Mouse (Mus musculus): ENCODE data around the gene Dlg5. TPM values are rescaled to one million over a fixed set of nuclear protein-coding genes. Genes with fewer than 3 reads are reported as not detected.

Gene Dlg5
- polyA plus RNA-seq, 1 experiment from 2014 or later = 12.8 TPM

- no peaks in the 10 kb centered on the region for H3K9me3 ChIP-seq (ENCODE audit: control insufficient read depth, low read length)
- H3K4me1 ChIP-seq (ENCODE audit: control insufficient read depth in 2 of 2, insufficient read depth in 2 of 2, low read length in 2 of 2) = peaks cover 17 to 28% of the 10 kb centered on the region in 2 experiments
- H3K4me3 ChIP-seq (ENCODE audit: control insufficient read depth in 1 of 2, insufficient read depth in 1 of 2, low read depth in 1 of 2, low read length in 2 of 2) = no peak overlapping the region
- H3K9ac ChIP-seq (ENCODE audit: low read length) = no peak overlapping the region
- 0 out of 2 replicates have a peak, but pooled peaks cover 6% of the 10 kb centered on the region for H3K36me3 ChIP-seq (ENCODE audit: control insufficient read depth, insufficient read depth, low read length)
- H3K27ac ChIP-seq (replicated peaks in 1 of 2; ENCODE audit: control insufficient read depth in 1 of 2, insufficient read depth in 1 of 2, low read depth in 2 of 2, low read length in 2 of 2) = 0 out of 4 replicates have a peak overlapping the region, but pooled peaks of 1 of the 2 experiments have one; percentile 33
- 78% methylated on average over 6 of the region's 6 CpGs for WGBS
- no peak for ATAC-seq (ENCODE audit: insufficient number of reproducible peaks, insufficient read depth, low FRiP score, low read depth)
- no peak overlapping the region for H3K4me2 ChIP-seq (ENCODE audit: low read length)
- H3K27me3 ChIP-seq (ENCODE audit: control insufficient read depth, insufficient read depth, low read length) = no peaks in the 10 kb centered on the region
Observed at GRCm38 (mm10) chr14:24196947-24197346, 48.8 kb downstream of the Dlg5 start.

DNA sequence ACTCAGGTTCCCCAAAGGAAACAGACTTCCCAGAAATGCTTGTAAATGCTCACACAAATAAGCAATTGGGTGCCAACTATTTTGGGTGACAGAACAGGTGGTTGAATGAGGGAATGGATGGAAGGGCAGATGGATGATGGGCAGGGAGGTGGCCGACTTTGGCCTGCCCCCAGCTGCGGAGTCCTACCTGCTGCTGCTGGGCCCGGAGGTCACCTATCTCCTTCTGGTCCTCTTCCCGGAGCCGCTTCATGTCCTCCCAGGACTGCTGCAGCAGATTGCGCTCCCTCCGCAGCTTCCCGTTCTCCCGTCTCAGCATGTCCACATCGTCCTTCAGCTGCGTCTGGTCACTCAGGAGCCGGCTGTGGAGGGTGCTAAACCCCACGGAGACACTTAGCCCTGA lies 55.6 kb downstream of the Dlg5 start:
- Histone ChIP-seq H3K9ac (ENCODE audit: low read length) (no peak overlapping the region), H3K4me3 (ENCODE audit: control insufficient read depth in 1 of 2, insufficient read depth in 1 of 2, low read depth in 1 of 2, low read length in 2 of 2) (no peak overlapping the region), H3K27ac (replicated peaks in 1 of 2; ENCODE audit: control insufficient read depth in 1 of 2, insufficient read depth in 1 of 2, low read depth in 2 of 2, low read length in 2 of 2) (no peak overlapping the region), H3K36me3 (ENCODE audit: control insufficient read depth, insufficient read depth, low read length) (peaks cover 23% of the 10 kb centered on the region), H3K4me2 (ENCODE audit: low read length) (no peak overlapping the region), H3K4me1 (ENCODE audit: control insufficient read depth in 2 of 2, insufficient read depth in 2 of 2, low read length in 2 of 2) (peaks cover 9 to 10% of the 10 kb centered on the region in 2 experiments; a peak in 3 of 4 replicates), H3K9me3 (ENCODE audit: control insufficient read depth, low read length) (no peaks in the 10 kb centered on the region), H3K27me3 (ENCODE audit: control insufficient read depth, insufficient read depth, low read length) (no peaks in the 10 kb centered on the region)
- WGBS = 92% methylated on average over 13 of the region's 13 CpGs
- ATAC-seq (ENCODE audit: insufficient number of reproducible peaks, insufficient read depth, low FRiP score, low read depth) = no peak

GRCm38 (mm10) chr14:24189598-24189997 lies 56.1 kb downstream of the Dlg5 start:
- no peak for ATAC-seq (ENCODE audit: insufficient number of reproducible peaks, insufficient read depth, low FRiP score, low read depth)
- WGBS = 42% methylated on average over 7 of the region's 7 CpGs

GRCm38 (mm10) chr14:24185514-24185913 lies 60.2 kb downstream of the Dlg5 start:
- Histone ChIP-seq H3K27me3 (ENCODE audit: control insufficient read depth, insufficient read depth, low read length) (no peaks in the 10 kb centered on the region), H3K27ac (replicated peaks in 1 of 2; ENCODE audit: control insufficient read depth in 1 of 2, insufficient read depth in 1 of 2, low read depth in 2 of 2, low read length in 2 of 2) (no peak overlapping the region), H3K4me3 (ENCODE audit: control insufficient read depth in 1 of 2, insufficient read depth in 1 of 2, low read depth in 1 of 2, low read length in 2 of 2) (no peak overlapping the region), H3K9ac (ENCODE audit: low read length) (no peak overlapping the region), H3K4me2 (ENCODE audit: low read length) (no peak overlapping the region), H3K4me1 (ENCODE audit: control insufficient read depth in 2 of 2, insufficient read depth in 2 of 2, low read length in 2 of 2) (peaks cover 12% of the 10 kb centered on the region in 2 experiments; a peak in 3 of 4 replicates), H3K9me3 (ENCODE audit: control insufficient read depth, low read length) (no peaks in the 10 kb centered on the region), H3K36me3 (ENCODE audit: control insufficient read depth, insufficient read depth, low read length) (peaks cover 20% of the 10 kb centered on the region)
- WGBS = 43% methylated on average over 4 of the region's 4 CpGs
- no peak for ATAC-seq (ENCODE audit: insufficient number of reproducible peaks, insufficient read depth, low FRiP score, low read depth)

More at GRCm38 (mm10) chr14:24189598-24189997, 56.1 kb downstream of the Dlg5 start:
- Histone ChIP-seq H3K36me3 (ENCODE audit: control insufficient read depth, insufficient read depth, low read length) (peaks cover 23% of the 10 kb centered on the region), H3K4me3 (ENCODE audit: control insufficient read depth in 1 of 2, insufficient read depth in 1 of 2, low read depth in 1 of 2, low read length in 2 of 2) (no peak overlapping the region), H3K9ac (ENCODE audit: low read length) (no peak overlapping the region), H3K4me1 (ENCODE audit: control insufficient read depth in 2 of 2, insufficient read depth in 2 of 2, low read length in 2 of 2) (peaks cover 9 to 10% of the 10 kb centered on the region in 2 experiments; a peak in 3 of 4 replicates), H3K27ac (replicated peaks in 1 of 2; ENCODE audit: control insufficient read depth in 1 of 2, insufficient read depth in 1 of 2, low read depth in 2 of 2, low read length in 2 of 2) (no peak overlapping the region), H3K4me2 (ENCODE audit: low read length) (no peak overlapping the region), H3K9me3 (ENCODE audit: control insufficient read depth, low read length) (no peaks in the 10 kb centered on the region), H3K27me3 (ENCODE audit: control insufficient read depth, insufficient read depth, low read length) (no peaks in the 10 kb centered on the region)

GRCm38 (mm10) chr14:24182955-24183354 lies 62.8 kb downstream of the Dlg5 start:
- peaks cover 9 to 10% of the 10 kb centered on the region in 2 experiments; a peak in 3 of 4 replicates for H3K4me1 ChIP-seq (ENCODE audit: control insufficient read depth in 2 of 2, insufficient read depth in 2 of 2, low read length in 2 of 2)
- no peak overlapping the region for H3K9ac ChIP-seq (ENCODE audit: low read length)
- no peak overlapping the region for H3K4me2 ChIP-seq (ENCODE audit: low read length)
- no peak overlapping the region for H3K4me3 ChIP-seq (ENCODE audit: control insufficient read depth in 1 of 2, insufficient read depth in 1 of 2, low read depth in 1 of 2, low read length in 2 of 2)
- H3K27ac ChIP-seq (replicated peaks in 1 of 2; ENCODE audit: control insufficient read depth in 1 of 2, insufficient read depth in 1 of 2, low read depth in 2 of 2, low read length in 2 of 2) = no peak overlapping the region
- ATAC-seq (ENCODE audit: insufficient number of reproducible peaks, insufficient read depth, low FRiP score, low read depth) = no peak
- no peaks in the 10 kb centered on the region for H3K27me3 ChIP-seq (ENCODE audit: control insufficient read depth, insufficient read depth, low read length)
- H3K36me3 ChIP-seq (ENCODE audit: control insufficient read depth, insufficient read depth, low read length) = peaks cover 4% of the 10 kb centered on the region; the same call in 1 of the 2 replicates
- 67% methylated on average over 3 of the region's 3 CpGs for WGBS
- H3K9me3 ChIP-seq (ENCODE audit: control insufficient read depth, low read length) = no peaks in the 10 kb centered on the region

GRCm38 (mm10) chr14:24181811-24182506 lies 63.8 kb downstream of the Dlg5 start:
- Histone ChIP-seq H3K27ac (replicated peaks in 1 of 2; ENCODE audit: control insufficient read depth in 1 of 2, insufficient read depth in 1 of 2, low read depth in 2 of 2, low read length in 2 of 2) (0 out of 4 replicates have a peak overlapping the region, but pooled peaks of 1 of the 2 experiments have one; percentile 1), H3K9ac (ENCODE audit: low read length) (no peak overlapping the region), H3K4me3 (ENCODE audit: control insufficient read depth in 1 of 2, insufficient read depth in 1 of 2, low read depth in 1 of 2, low read length in 2 of 2) (no peak overlapping the region), H3K4me2 (ENCODE audit: low read length) (no peak overlapping the region), H3K36me3 (ENCODE audit: control insufficient read depth, insufficient read depth, low read length) (peaks cover 14% of the 10 kb centered on the region), H3K9me3 (ENCODE audit: control insufficient read depth, low read length) (no peaks in the 10 kb centered on the region), H3K27me3 (ENCODE audit: control insufficient read depth, insufficient read depth, low read length) (no peaks in the 10 kb centered on the region), H3K4me1 (ENCODE audit: control insufficient read depth in 2 of 2, insufficient read depth in 2 of 2, low read length in 2 of 2) (peaks cover 9 to 10% of the 10 kb centered on the region in 2 experiments; a peak in 3 of 4 replicates)
- 23% methylated on average over 10 of the region's 10 CpGs for WGBS
- no peak for ATAC-seq (ENCODE audit: insufficient number of reproducible peaks, insufficient read depth, low FRiP score, low read depth)

DNA sequence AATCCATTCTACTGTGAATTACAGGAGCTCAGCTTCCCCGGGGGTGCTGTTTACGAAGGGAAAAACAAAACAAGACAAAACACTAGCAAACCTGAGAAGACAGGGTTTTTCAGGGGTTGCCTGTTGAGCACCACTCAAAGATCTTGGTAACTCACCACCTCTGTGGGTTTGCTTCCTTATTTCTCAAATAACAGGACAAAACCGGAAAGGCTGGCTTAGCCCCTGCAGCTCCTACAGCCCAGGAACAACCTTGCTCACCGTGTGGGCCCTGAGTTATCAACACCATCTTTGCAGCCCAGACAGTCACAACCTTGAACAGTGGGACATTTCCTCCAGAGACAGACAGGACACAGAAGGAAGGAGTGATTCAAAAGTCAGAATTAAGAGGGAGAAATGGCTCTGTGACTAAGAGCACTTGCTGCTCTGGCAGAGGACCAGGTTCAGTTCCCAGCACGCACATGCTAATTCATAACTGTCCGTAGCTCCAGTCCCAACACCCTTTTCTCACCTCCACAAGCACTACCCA lies 66.2 kb downstream of the Dlg5 start:
- H3K27ac ChIP-seq (replicated peaks in 1 of 2; ENCODE audit: control insufficient read depth in 1 of 2, insufficient read depth in 1 of 2, low read depth in 2 of 2, low read length in 2 of 2) = no peak overlapping the region
- peaks cover 3 to 5% of the 10 kb centered on the region in 2 experiments; a peak in 1 of 4 replicates for H3K4me1 ChIP-seq (ENCODE audit: control insufficient read depth in 2 of 2, insufficient read depth in 2 of 2, low read length in 2 of 2)
- H3K4me2 ChIP-seq (ENCODE audit: low read length) = no peak overlapping the region
- H3K9me3 ChIP-seq (ENCODE audit: control insufficient read depth, low read length) = no peaks in the 10 kb centered on the region
- 79% methylated on average over 6 of the region's 6 CpGs for WGBS
- no peak overlapping the region for H3K9ac ChIP-seq (ENCODE audit: low read length)
- peaks cover 37% of the 10 kb centered on the region for H3K36me3 ChIP-seq (ENCODE audit: control insufficient read depth, insufficient read depth, low read length)
- H3K4me3 ChIP-seq (ENCODE audit: control insufficient read depth in 1 of 2, insufficient read depth in 1 of 2, low read depth in 1 of 2, low read length in 2 of 2) = no peak overlapping the region
- no peaks in the 10 kb centered on the region for H3K27me3 ChIP-seq (ENCODE audit: control insufficient read depth, insufficient read depth, low read length)
- no peak for ATAC-seq (ENCODE audit: insufficient number of reproducible peaks, insufficient read depth, low FRiP score, low read depth)

All from heart, embryonic 14.5 days (tissue).